Mouse (Mus musculus) intestine, embryonic 15.5 days (tissue): ENCODE measurements around the gene Hdac7. TPM values are rescaled to one million over a fixed set of nuclear protein-coding genes. Genes with fewer than 3 reads are reported as not detected.
A peak's percentile ranks its signal among the peaks of the same experiment; 100 is the strongest.

Source experiments
- ATAC-seq: fragments of 200-750 bp; cut with Nextera tagmentation; 2 replicates; pipeline ENCODE4 v1.8.0; 2017; ENCODE audit warnings: moderate TSS enrichment, moderate library complexity
- H3K27ac ChIP-seq: fragments of 300-500 bp; sonication (generic); 2 replicates; pipeline ENCODE4 v1.5.1; 2015; ENCODE audit warnings: mild to moderate bottlenecking, inconsistent platforms
- H3K27me3 ChIP-seq: fragments of 300-500 bp; sonication (generic); replicated peaks from 2 replicates; pipeline ENCODE4 v1.6.1; 2015; ENCODE audit warnings: inconsistent platforms
- H3K36me3 ChIP-seq: fragments of 300-500 bp; sonication (generic); 2 replicates; pipeline ENCODE4 v1.6.1; 2015; ENCODE audit warnings: inconsistent platforms
- H3K4me1 ChIP-seq: fragments of 300-500 bp; sonication (generic); replicated peaks from 2 replicates; pipeline ENCODE4 v1.6.1; 2015; ENCODE audit warnings: inconsistent platforms
- H3K4me2 ChIP-seq: fragments of 300-500 bp; sonication (generic); replicated peaks from 2 replicates; pipeline ENCODE4 v1.6.1; 2015; ENCODE audit warnings: mild to moderate bottlenecking, inconsistent platforms
- H3K4me3 ChIP-seq: fragments of 300-500 bp; sonication (generic); replicated peaks from 2 replicates; pipeline ENCODE4 v1.5.1; 2015; ENCODE audit warnings: inconsistent platforms
- H3K9ac ChIP-seq: fragments of 300-500 bp; sonication (generic); 2 replicates; pipeline ENCODE4 v1.6.1; 2015; ENCODE audit warnings: inconsistent platforms
- H3K9me3 ChIP-seq: fragments of 300-500 bp; sonication (generic); 2 replicates; pipeline ENCODE4 v1.6.1; 2016; ENCODE audit warnings: inconsistent platforms
- WGBS: fragments of 180-500 bp; shearing (Covaris S2); methylation state at CpG from one replicate; pipeline ENCODE4 v1.1.7; 2015; 5-methylcytosine and 5-hydroxymethylcytosine counted together
- polyA plus RNA-seq: library from polyadenylated mRNA; unstranded; fragments of >200 nt; fragmentation: Nextera tagmentation; extraction: Ambion mirVana; gene quantifications from 2 replicates; pipeline ENCODE4 v1.2.1, GENCODE M21; 2015

Hdac7 gene
- polyA plus RNA-seq, 1 experiment from 2014 or later: 18.0 TPM

- H3K4me2 ChIP-seq: no peak overlapping the region
- peaks cover 39% of the 10 kb centered on the region for H3K4me1 ChIP-seq
- H3K36me3 ChIP-seq: no peaks in the 10 kb centered on the region
- no peaks in the 10 kb centered on the region for H3K9me3 ChIP-seq
- no peak overlapping the region for H3K9ac ChIP-seq
- H3K27ac ChIP-seq: no peak overlapping the region
- no peak overlapping the region for H3K4me3 ChIP-seq
- no peaks in the 10 kb centered on the region for H3K27me3 ChIP-seq
- no peak for ATAC-seq
- WGBS: 90% methylated on average over 17 of the region's 17 CpGs
These were observed 27.9 kb downstream of the Hdac7 start for GRCm38 (mm10) chr15:97816199-97816994.

GRCm38 (mm10) chr15:97815254-97815653 lies 29.0 kb downstream of the Hdac7 start:
- no peak overlapping the region for H3K27ac ChIP-seq
- no peaks in the 10 kb centered on the region for H3K27me3 ChIP-seq
- H3K9me3 ChIP-seq: no peaks in the 10 kb centered on the region
- H3K4me2 ChIP-seq: no peak overlapping the region
- no peak for ATAC-seq
- peaks cover 30% of the 10 kb centered on the region for H3K4me1 ChIP-seq
- WGBS: 90% methylated on average over 4 of the region's 4 CpGs
- H3K4me3 ChIP-seq: no peak overlapping the region
- peaks cover 5% of the 10 kb centered on the region; the same call in 1 of the 2 replicates for H3K36me3 ChIP-seq
- no peak overlapping the region for H3K9ac ChIP-seq

- no peak overlapping the region for H3K4me2 ChIP-seq
- H3K4me3 ChIP-seq: no peak overlapping the region
- peak overlapping the region; percentile 25; the same call in 1 of the 2 replicates for H3K27ac ChIP-seq
- H3K27me3 ChIP-seq: no peaks in the 10 kb centered on the region
- H3K4me1 ChIP-seq: peaks cover 30% of the 10 kb centered on the region
- H3K9me3 ChIP-seq: no peaks in the 10 kb centered on the region
- WGBS: 61% methylated on average over 5 of the region's 5 CpGs
- H3K36me3 ChIP-seq: peaks cover 8% of the 10 kb centered on the region; the same call in 1 of the 2 replicates
- no peak for ATAC-seq
- no peak overlapping the region for H3K9ac ChIP-seq
These were observed 29.6 kb downstream of the Hdac7 start for GRCm38 (mm10) chr15:97814703-97815102.

- peaks cover 30% of the 10 kb centered on the region for H3K4me1 ChIP-seq
- no peaks in the 10 kb centered on the region for H3K27me3 ChIP-seq
- peaks cover 12% of the 10 kb centered on the region; the same call in 1 of the 2 replicates for H3K36me3 ChIP-seq
- WGBS: 34% methylated on average over 21 of the region's 21 CpGs
- H3K27ac ChIP-seq: peak overlapping the region; percentile 41
- no peak overlapping the region; the same call in 1 of the 2 replicates for H3K9ac ChIP-seq
- peak overlapping the region; percentile 37 for H3K4me2 ChIP-seq
- H3K9me3 ChIP-seq: no peaks in the 10 kb centered on the region
- no peak overlapping the region for H3K4me3 ChIP-seq
- ATAC-seq: peak; percentile 52; the same call in 1 of the 2 replicates
These were observed 30.7 kb downstream of the Hdac7 start for GRCm38 (mm10) chr15:97813452-97814204.

GRCm38 (mm10) chr15:97812875-97813274 lies 31.4 kb downstream of the Hdac7 start:
- ATAC-seq: no peak
- 66% methylated on average over 7 of the region's 7 CpGs for WGBS
- H3K4me2 ChIP-seq: no peak overlapping the region
- no peaks in the 10 kb centered on the region for H3K27me3 ChIP-seq
- H3K27ac ChIP-seq: peak overlapping the region; percentile 41
- H3K4me1 ChIP-seq: peaks cover 30% of the 10 kb centered on the region
- peaks cover 14% of the 10 kb centered on the region; the same call in 1 of the 2 replicates for H3K36me3 ChIP-seq
- no peak overlapping the region for H3K4me3 ChIP-seq
- H3K9ac ChIP-seq: no peak overlapping the region
- H3K9me3 ChIP-seq: no peaks in the 10 kb centered on the region

GRCm38 (mm10) chr15:97812126-97812525 lies 32.2 kb downstream of the Hdac7 start:
- no peaks in the 10 kb centered on the region for H3K27me3 ChIP-seq
- ATAC-seq: no peak; the same call in 1 of the 2 replicates
- whole genome bisulfite sequencing: 58% methylated on average over 6 of the region's 6 CpGs

GRCm38 (mm10) chr15:97811307-97811706 lies 33.0 kb downstream of the Hdac7 start:
- 86% methylated on average over 9 of the region's 9 CpGs for WGBS
- no peak for ATAC-seq
- Histone ChIP-seq H3K9me3 (no peaks in the 10 kb centered on the region), H3K4me1 (peaks cover 30% of the 10 kb centered on the region), H3K27me3 (no peaks in the 10 kb centered on the region), H3K9ac (no peak overlapping the region), H3K4me3 (no peak overlapping the region), H3K27ac (no peak overlapping the region), H3K4me2 (no peak overlapping the region), H3K36me3 (peaks cover 20% of the 10 kb centered on the region; the same call in 1 of the 2 replicates)

More at GRCm38 (mm10) chr15:97812126-97812525, 32.2 kb downstream of the Hdac7 start:
- Histone ChIP-seq H3K4me1 (peaks cover 30% of the 10 kb centered on the region), H3K9me3 (no peaks in the 10 kb centered on the region), H3K27ac (no peak overlapping the region), H3K4me2 (no peak overlapping the region), H3K36me3 (peaks cover 15% of the 10 kb centered on the region; the same call in 1 of the 2 replicates), H3K9ac (no peak overlapping the region), H3K4me3 (no peak overlapping the region)

GRCm38 (mm10) chr15:97810399-97810798 lies 33.9 kb downstream of the Hdac7 start:
- no peak overlapping the region for H3K9ac ChIP-seq
- H3K27ac ChIP-seq: no peak overlapping the region
- no peak for ATAC-seq
- 92% methylated on average over 5 of the region's 5 CpGs for WGBS
- H3K4me3 ChIP-seq: no peak overlapping the region
- H3K4me1 ChIP-seq: peaks cover 30% of the 10 kb centered on the region
- H3K36me3 ChIP-seq: peaks cover 20% of the 10 kb centered on the region; the same call in 1 of the 2 replicates
- H3K27me3 ChIP-seq: no peaks in the 10 kb centered on the region
- H3K9me3 ChIP-seq: no peaks in the 10 kb centered on the region
- no peak overlapping the region for H3K4me2 ChIP-seq

GRCm38 (mm10) chr15:97809942-97810341 lies 34.4 kb downstream of the Hdac7 start:
- ATAC-seq: no peak
- 85% methylated on average over 5 of the region's 5 CpGs for WGBS
- Histone ChIP-seq H3K27ac (no peak overlapping the region), H3K4me1 (peaks cover 30% of the 10 kb centered on the region), H3K27me3 (no peaks in the 10 kb centered on the region), H3K36me3 (peaks cover 22% of the 10 kb centered on the region; the same call in 1 of the 2 replicates), H3K4me2 (no peak overlapping the region), H3K9ac (no peak overlapping the region), H3K9me3 (no peaks in the 10 kb centered on the region), H3K4me3 (no peak overlapping the region)

- no peaks in the 10 kb centered on the region for H3K27me3 ChIP-seq
- no peak overlapping the region for H3K4me2 ChIP-seq
- H3K36me3 ChIP-seq: peaks cover 25% of the 10 kb centered on the region; the same call in 1 of the 2 replicates
- ATAC-seq: no peak
- no peak overlapping the region for H3K4me3 ChIP-seq
- no peaks in the 10 kb centered on the region for H3K9me3 ChIP-seq
- 82% methylated on average over 14 of the region's 14 CpGs for WGBS
- H3K4me1 ChIP-seq: peaks cover 23% of the 10 kb centered on the region
- no peak overlapping the region for H3K9ac ChIP-seq
- H3K27ac ChIP-seq: no peak overlapping the region
These were observed 35.1 kb downstream of the Hdac7 start for GRCm38 (mm10) chr15:97809206-97809605.

GRCm38 (mm10) chr15:97808532-97808931 lies 35.8 kb downstream of the Hdac7 start:
- 85% methylated on average over 14 of the region's 14 CpGs for WGBS

GRCm38 (mm10) chr15:97807867-97808266 lies 36.4 kb downstream of the Hdac7 start:
- H3K4me3 ChIP-seq: no peak overlapping the region
- WGBS: 72% methylated on average over 12 of the region's 12 CpGs
- no peaks in the 10 kb centered on the region for H3K27me3 ChIP-seq
- H3K9ac ChIP-seq: no peak overlapping the region
- no peaks in the 10 kb centered on the region for H3K9me3 ChIP-seq
- H3K4me2 ChIP-seq: no peak overlapping the region
- no peak for ATAC-seq
- peaks cover 25% of the 10 kb centered on the region; the same call in 1 of the 2 replicates for H3K36me3 ChIP-seq
- peaks cover 10% of the 10 kb centered on the region for H3K4me1 ChIP-seq
- H3K27ac ChIP-seq: no peak overlapping the region

More at GRCm38 (mm10) chr15:97808532-97808931, 35.8 kb downstream of the Hdac7 start:
- ATAC-seq: no peak
- Histone ChIP-seq H3K36me3 (peaks cover 25% of the 10 kb centered on the region; the same call in 1 of the 2 replicates), H3K27me3 (no peaks in the 10 kb centered on the region), H3K27ac (no peak overlapping the region), H3K4me1 (peaks cover 16% of the 10 kb centered on the region), H3K9me3 (no peaks in the 10 kb centered on the region), H3K4me2 (no peak overlapping the region), H3K9ac (no peak overlapping the region), H3K4me3 (no peak overlapping the region)
